Mouse (Mus musculus): ENCODE results near the gene Dyrk1a. TPM values are rescaled to one million over a fixed set of nuclear protein-coding genes. Genes with fewer than 3 reads are reported as not detected.

The Dyrk1a gene
- polyA plus RNA-seq, 1 experiment from 2014 or later, result 8.3 TPM

DNA sequence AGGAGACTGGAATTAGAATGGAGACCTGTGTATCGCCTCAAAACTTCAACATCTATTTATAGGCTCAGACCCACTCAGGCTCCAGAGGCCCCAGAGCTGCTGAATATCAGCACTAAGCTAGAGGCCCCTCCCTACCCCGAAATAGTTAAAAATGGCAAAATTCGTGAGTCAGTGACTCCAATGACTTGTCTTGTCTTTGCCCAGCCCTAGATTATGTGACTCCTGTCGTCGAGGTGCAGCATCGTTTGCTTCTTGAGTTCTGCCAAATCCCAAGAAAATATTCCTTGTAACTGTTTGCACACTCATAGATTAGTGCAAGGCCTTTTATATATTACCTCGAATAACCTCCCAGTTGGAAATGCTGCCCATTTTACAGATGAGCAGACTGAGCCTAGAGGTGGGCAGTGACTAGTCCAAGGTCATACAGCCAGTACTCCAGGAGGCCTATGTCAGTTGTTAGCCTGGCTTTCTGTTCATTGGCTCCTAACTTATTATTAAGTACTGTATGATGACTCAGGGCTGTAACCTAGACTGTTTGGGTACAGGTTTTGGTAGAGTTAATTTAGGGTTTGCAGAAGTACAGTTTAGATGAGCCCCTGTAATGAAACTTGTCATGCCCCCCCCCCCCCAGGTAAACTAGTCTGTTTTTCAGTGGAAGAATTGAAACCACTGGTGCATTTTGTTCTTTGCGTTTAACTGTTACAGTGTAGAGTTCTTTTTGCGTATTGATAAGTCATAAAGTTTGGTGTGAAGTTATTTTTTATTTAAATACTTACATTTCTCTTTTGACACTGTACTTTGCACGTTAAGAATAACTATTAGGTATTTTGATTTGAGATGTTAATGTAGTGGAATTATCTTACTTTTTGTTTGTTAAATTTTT is 1.5 kb downstream of the Dyrk1a start:
- Histone ChIP-seq H3K36me3 (ENCODE audit: insufficient read depth, low read length) (no peaks in the 10 kb centered on the region), H3K27ac (ENCODE audit: low read length) (peak overlapping the region; percentile 99), H3K9ac (replicated peaks; ENCODE audit: low read length) (peak overlapping the region; percentile 99), H3K27me3 (ENCODE audit: insufficient read depth, low read length) (no peaks in the 10 kb centered on the region), H3K4me1 (ENCODE audit: insufficient read depth, low read length) (peaks cover 47% of the 10 kb centered on the region), H3K4me3 (ENCODE audit: low read length) (peak overlapping the region; percentile 100), H3K4me2 (replicated peaks; ENCODE audit: low read depth, low read length) (peak overlapping the region; percentile 90), H3K9me3 (ENCODE audit: low read length) (no peaks in the 10 kb centered on the region)
- 16% methylated on average over 10 of the region's 10 CpGs for WGBS
- no peak for ATAC-seq (ENCODE audit: low FRiP score, low TSS enrichment)

DNA sequence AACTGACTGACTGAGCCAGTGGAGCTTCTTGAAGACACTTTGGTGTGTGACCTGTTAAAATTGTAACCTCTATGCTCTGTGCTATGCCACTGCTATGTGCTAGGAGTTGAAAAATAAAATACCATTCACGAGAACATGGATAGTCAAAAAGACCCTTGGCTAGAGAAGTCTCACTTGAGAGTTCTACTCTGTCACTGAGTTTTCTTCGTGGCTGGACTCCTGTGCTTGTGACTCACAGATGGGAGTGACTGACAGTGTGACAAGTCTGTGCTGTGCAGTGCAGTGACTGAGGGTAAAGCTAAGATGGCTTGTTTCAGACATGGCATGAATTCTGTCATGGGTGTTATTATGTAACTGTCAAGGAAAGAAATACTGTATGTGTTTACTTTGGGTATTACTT is 2.6 kb downstream of the Dyrk1a start:
- 36% methylated on average over 2 of the region's 2 CpGs for WGBS
- Histone ChIP-seq H3K36me3 (ENCODE audit: insufficient read depth, low read length) (no peaks in the 10 kb centered on the region), H3K27me3 (ENCODE audit: insufficient read depth, low read length) (no peaks in the 10 kb centered on the region), H3K4me3 (ENCODE audit: low read length) (no peak overlapping the region), H3K27ac (ENCODE audit: low read length) (no peak overlapping the region), H3K4me1 (ENCODE audit: insufficient read depth, low read length) (peaks cover 50% of the 10 kb centered on the region), H3K9me3 (ENCODE audit: low read length) (no peaks in the 10 kb centered on the region), H3K4me2 (replicated peaks; ENCODE audit: low read depth, low read length) (peak overlapping the region; percentile 37), H3K9ac (replicated peaks; ENCODE audit: low read length) (no peak overlapping the region)
- ATAC-seq (ENCODE audit: low FRiP score, low TSS enrichment), result no peak

DNA sequence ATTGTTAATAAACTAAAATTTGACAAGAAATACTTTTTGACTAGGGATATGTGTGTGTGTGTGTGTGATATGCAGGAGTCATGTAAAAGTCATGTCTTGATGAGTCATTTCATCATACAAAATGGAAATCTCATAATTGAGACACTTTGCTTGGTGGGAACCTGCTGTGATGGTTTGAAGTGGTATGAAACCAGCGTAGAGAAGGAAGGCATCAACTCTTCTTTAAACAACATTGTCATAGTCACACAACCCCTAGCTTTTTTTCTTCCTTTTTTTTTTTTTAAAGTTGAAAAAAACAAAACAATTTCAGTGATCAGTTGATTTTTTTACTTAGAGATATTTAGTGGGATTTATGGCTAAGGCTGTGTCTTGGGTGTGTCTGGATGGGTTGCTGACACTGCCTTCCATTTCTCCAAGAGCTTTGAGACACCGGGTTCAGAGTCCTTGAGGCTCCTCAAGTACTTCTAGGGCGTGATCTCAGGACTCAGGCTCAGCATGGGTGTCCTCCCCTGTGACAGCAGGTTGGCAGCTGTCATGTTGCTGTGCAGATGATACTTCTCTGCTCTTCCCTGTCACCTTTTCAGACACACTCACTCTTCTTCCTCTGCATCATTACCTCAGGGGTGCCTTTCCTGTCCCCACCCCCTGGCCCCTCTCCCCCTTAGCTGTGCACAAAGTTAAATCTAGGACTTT is 4.4 kb downstream of the Dyrk1a start:
- H3K9me3 ChIP-seq (ENCODE audit: low read length), result no peaks in the 10 kb centered on the region
- H3K4me1 ChIP-seq (ENCODE audit: insufficient read depth, low read length), result peaks cover 42% of the 10 kb centered on the region
- no peaks in the 10 kb centered on the region for H3K36me3 ChIP-seq (ENCODE audit: insufficient read depth, low read length)
- ATAC-seq (ENCODE audit: low FRiP score, low TSS enrichment), result no peak
- WGBS, result 77% methylated on average over 3 of the region's 3 CpGs
- no peak overlapping the region for H3K9ac ChIP-seq (replicated peaks; ENCODE audit: low read length)
- H3K27ac ChIP-seq (ENCODE audit: low read length), result no peak overlapping the region
- no peaks in the 10 kb centered on the region for H3K27me3 ChIP-seq (ENCODE audit: insufficient read depth, low read length)
- H3K4me3 ChIP-seq (ENCODE audit: low read length), result no peak overlapping the region
- no peak overlapping the region for H3K4me2 ChIP-seq (replicated peaks; ENCODE audit: low read depth, low read length)

DNA sequence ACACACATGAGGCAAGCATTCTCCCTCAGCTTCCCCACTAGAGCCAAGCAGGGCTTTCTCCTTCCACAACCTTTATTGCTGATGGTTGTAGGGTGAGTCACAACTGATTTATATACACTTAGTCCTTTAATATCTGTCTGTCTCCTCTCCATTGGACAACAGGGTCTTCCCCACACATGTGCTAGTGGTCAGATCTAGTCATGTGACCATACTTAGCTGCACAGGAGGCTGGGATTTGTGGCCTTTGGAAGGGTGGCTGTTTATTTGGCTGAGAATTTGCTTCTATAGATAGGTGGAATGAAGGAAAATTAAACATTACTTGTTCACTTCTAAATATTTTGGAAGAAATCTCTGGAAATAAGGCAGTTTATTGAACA is 4.9 kb downstream of the Dyrk1a start:
- H3K4me2 ChIP-seq (replicated peaks; ENCODE audit: low read depth, low read length), result no peak overlapping the region
- H3K9ac ChIP-seq (replicated peaks; ENCODE audit: low read length), result no peak overlapping the region
- no peak for ATAC-seq (ENCODE audit: low FRiP score, low TSS enrichment)
- H3K27ac ChIP-seq (ENCODE audit: low read length), result no peak overlapping the region
- no peak overlapping the region for H3K4me3 ChIP-seq (ENCODE audit: low read length)
- no peaks in the 10 kb centered on the region for H3K27me3 ChIP-seq (ENCODE audit: insufficient read depth, low read length)
- no peaks in the 10 kb centered on the region for H3K9me3 ChIP-seq (ENCODE audit: low read length)
- H3K36me3 ChIP-seq (ENCODE audit: insufficient read depth, low read length), result no peaks in the 10 kb centered on the region
- peaks cover 46% of the 10 kb centered on the region for H3K4me1 ChIP-seq (ENCODE audit: insufficient read depth, low read length)

DNA sequence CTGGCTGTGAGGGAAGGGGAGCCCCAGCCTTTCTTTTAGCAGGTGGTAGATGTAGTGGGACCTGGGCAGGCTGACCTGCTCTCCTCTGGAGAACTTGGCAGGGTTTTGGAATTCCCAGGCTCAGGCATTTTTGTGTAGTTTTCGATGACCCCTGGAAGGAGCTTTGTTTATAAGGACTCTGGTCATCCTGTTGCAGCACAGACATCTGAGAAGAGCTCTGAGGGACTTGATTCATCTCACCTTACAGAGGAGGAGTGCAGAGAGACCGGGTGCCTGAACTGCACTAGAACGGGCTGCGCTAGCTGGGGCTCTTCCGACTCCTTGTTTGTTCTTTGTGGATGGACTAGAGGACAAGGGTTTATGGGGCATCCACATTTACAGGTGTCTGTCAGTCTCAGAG is 5.9 kb downstream of the Dyrk1a start:
- WGBS, result 32% methylated on average over 5 of the region's 5 CpGs
- no peak for ATAC-seq (ENCODE audit: low FRiP score, low TSS enrichment)
- Histone ChIP-seq H3K27ac (ENCODE audit: low read length) (no peak overlapping the region), H3K9me3 (ENCODE audit: low read length) (no peaks in the 10 kb centered on the region), H3K4me1 (ENCODE audit: insufficient read depth, low read length) (peaks cover 53% of the 10 kb centered on the region), H3K36me3 (ENCODE audit: insufficient read depth, low read length) (no peaks in the 10 kb centered on the region), H3K9ac (replicated peaks; ENCODE audit: low read length) (no peak overlapping the region), H3K27me3 (ENCODE audit: insufficient read depth, low read length) (no peaks in the 10 kb centered on the region), H3K4me3 (ENCODE audit: low read length) (no peak overlapping the region), H3K4me2 (replicated peaks; ENCODE audit: low read depth, low read length) (no peak overlapping the region; the same call in 1 of the 2 replicates)

DNA sequence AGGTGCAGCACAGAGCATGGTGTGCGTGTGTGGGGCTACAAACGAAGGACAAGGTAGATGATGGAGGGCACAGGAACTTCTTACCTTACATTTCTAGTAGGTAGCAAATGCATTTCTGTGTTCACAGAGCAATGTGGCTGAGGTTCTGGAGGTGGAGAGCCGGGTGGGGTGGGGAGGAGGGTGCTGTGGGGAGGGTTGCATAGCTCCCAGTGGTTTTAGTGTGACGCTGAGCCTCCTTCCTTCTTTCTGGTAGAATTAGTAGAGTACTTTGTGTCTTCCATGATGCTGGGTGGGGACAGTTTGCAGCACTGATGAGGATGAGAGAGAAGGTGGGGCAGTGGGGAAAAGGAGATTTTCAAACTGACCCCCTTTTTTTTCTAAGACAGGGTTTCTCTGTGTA is 9.5 kb downstream of the Dyrk1a start:
- no peak overlapping the region for H3K27ac ChIP-seq (ENCODE audit: low read length)
- H3K27me3 ChIP-seq (ENCODE audit: insufficient read depth, low read length), result no peaks in the 10 kb centered on the region
- H3K9me3 ChIP-seq (ENCODE audit: low read length), result no peaks in the 10 kb centered on the region
- 93% methylated on average over 4 of the region's 4 CpGs for WGBS
- no peaks in the 10 kb centered on the region for H3K36me3 ChIP-seq (ENCODE audit: insufficient read depth, low read length)
- no peak overlapping the region for H3K4me3 ChIP-seq (ENCODE audit: low read length)
- no peak for ATAC-seq (ENCODE audit: low FRiP score, low TSS enrichment)
- H3K4me1 ChIP-seq (ENCODE audit: insufficient read depth, low read length), result peaks cover 48% of the 10 kb centered on the region
- H3K4me2 ChIP-seq (replicated peaks; ENCODE audit: low read depth, low read length), result no peak overlapping the region
- no peak overlapping the region for H3K9ac ChIP-seq (replicated peaks; ENCODE audit: low read length)

DNA sequence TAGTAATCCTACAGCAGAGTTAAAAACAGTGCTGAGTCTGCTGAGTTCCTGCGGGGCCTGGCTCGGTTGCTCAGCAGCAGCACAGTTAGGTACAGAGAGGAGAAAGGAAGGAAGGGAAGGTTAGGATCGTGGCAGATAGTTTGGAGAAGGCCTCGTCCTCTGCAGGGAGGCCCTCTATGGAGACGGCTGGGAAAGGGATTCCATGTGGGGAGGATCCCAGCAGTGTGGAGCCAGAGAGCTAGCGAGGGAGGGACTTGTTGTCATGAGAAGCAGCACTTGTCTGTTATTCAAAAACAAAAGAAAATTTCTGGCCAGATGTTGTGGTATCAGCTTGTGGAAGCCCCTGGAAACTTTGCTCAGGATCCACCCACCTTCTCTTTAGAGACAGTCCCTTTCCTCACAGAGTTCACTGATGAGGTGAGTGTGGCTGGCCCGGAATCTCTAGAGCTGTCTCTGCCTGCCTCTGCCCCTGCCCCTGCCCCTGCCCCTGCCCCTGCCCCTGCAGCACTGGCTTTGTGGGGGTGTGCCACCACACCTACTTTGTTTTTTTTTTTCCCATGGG is 11.1 kb downstream of the Dyrk1a start:
- H3K9me3 ChIP-seq (ENCODE audit: low read length), result no peaks in the 10 kb centered on the region
- no peaks in the 10 kb centered on the region for H3K36me3 ChIP-seq (ENCODE audit: insufficient read depth, low read length)
- no peak overlapping the region for H3K27ac ChIP-seq (ENCODE audit: low read length)
- no peak overlapping the region for H3K4me3 ChIP-seq (ENCODE audit: low read length)
- H3K4me1 ChIP-seq (ENCODE audit: insufficient read depth, low read length), result peaks cover 40% of the 10 kb centered on the region
- no peak overlapping the region for H3K4me2 ChIP-seq (replicated peaks; ENCODE audit: low read depth, low read length)
- WGBS, result 21% methylated on average over 7 of the region's 7 CpGs
- 0 out of 2 replicates have a peak, but pooled peaks have one; percentile 60 for ATAC-seq (ENCODE audit: low FRiP score, low TSS enrichment)
- H3K27me3 ChIP-seq (ENCODE audit: insufficient read depth, low read length), result no peaks in the 10 kb centered on the region
- H3K9ac ChIP-seq (replicated peaks; ENCODE audit: low read length), result no peak overlapping the region

DNA sequence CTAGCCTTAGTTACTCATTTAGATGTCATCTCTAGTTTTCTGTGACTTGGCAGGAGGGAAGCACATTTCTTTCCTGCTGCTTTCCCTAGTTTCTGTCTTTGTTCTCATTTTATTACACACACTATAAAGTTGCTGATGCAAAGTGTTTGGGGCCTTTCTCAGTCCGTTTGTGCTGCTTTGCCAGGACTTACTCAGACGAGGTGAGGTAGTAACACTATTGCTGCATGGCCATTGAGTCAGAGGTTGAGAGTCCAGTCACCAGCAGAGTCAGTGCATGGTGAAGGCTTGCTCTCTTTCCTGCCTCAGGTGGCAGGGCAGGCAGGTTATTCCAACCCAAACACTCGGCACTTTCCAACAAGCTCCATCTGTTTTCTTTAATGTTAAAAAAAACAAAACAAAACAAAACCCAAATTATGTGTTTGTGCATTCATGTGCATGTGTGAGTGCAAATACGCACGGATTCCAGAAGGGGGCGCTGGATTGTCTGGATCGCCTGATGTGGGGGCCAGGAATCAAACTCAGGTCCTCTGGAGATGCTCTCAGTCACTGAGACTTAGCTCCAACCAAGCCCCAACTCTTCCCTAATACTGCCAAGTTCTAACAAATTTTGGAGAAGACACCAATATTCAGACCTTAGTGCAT is 16.7 kb downstream of the Dyrk1a start:
- H3K4me2 ChIP-seq (replicated peaks; ENCODE audit: low read depth, low read length), result no peak overlapping the region
- no peak for ATAC-seq (ENCODE audit: low FRiP score, low TSS enrichment)
- H3K36me3 ChIP-seq (ENCODE audit: insufficient read depth, low read length), result no peaks in the 10 kb centered on the region
- peaks cover 67% of the 10 kb centered on the region for H3K4me1 ChIP-seq (ENCODE audit: insufficient read depth, low read length)
- WGBS, result 60% methylated on average over 7 of the region's 7 CpGs
- no peak overlapping the region for H3K4me3 ChIP-seq (ENCODE audit: low read length)
- H3K9me3 ChIP-seq (ENCODE audit: low read length), result no peaks in the 10 kb centered on the region
- H3K27ac ChIP-seq (ENCODE audit: low read length), result no peak overlapping the region
- H3K9ac ChIP-seq (replicated peaks; ENCODE audit: low read length), result no peak overlapping the region
- no peaks in the 10 kb centered on the region for H3K27me3 ChIP-seq (ENCODE audit: insufficient read depth, low read length)

DNA sequence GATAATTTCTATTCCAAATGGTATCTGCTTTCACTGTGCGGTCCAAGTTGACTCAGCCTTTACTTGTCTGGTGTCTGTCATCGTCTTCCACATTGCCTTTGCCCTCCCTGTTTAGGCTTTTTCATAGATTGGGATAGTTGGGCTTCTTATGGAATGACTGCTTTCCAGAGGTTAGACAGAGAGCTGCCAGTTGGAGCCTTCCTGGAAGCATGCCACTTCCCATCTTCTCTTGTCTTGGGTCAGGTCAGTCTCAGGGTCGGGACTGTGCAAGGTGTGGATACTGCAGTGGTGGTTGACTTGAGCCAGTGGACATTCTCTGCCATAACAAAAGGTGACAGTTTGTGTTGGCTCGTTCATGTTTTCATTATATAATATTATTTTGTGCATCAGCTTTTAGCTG is 17.7 kb downstream of the Dyrk1a start:
- H3K27ac ChIP-seq (ENCODE audit: low read length), result no peak overlapping the region
- H3K4me3 ChIP-seq (ENCODE audit: low read length), result no peak overlapping the region
- no peaks in the 10 kb centered on the region for H3K9me3 ChIP-seq (ENCODE audit: low read length)
- H3K27me3 ChIP-seq (ENCODE audit: insufficient read depth, low read length), result no peaks in the 10 kb centered on the region
- 72% methylated on average over 4 of the region's 4 CpGs for WGBS
- no peaks in the 10 kb centered on the region for H3K36me3 ChIP-seq (ENCODE audit: insufficient read depth, low read length)
- peaks cover 62% of the 10 kb centered on the region for H3K4me1 ChIP-seq (ENCODE audit: insufficient read depth, low read length)
- H3K9ac ChIP-seq (replicated peaks; ENCODE audit: low read length), result no peak overlapping the region
- no peak overlapping the region for H3K4me2 ChIP-seq (replicated peaks; ENCODE audit: low read depth, low read length)
- ATAC-seq (ENCODE audit: low FRiP score, low TSS enrichment), result no peak
